Mouse (Mus musculus) gastrocnemius, adult 8-10 months (tissue): ENCODE measurements at regions not wholly inside any gene's neighbourhood (a gene's known extent, or its start where the extent isn't known, plus 50 kb on each side); places are given as distances from the start of the nearest gene placed in this dataset.

Experiments
- DNase-seq, 2 experiments: peaks; one replicate each; pipeline ENCODE4 v3.0.0; 2022; ENCODE audit warnings: low spot score in 2 of 2

- DNase-seq = no peak
These were observed 461.8 kb downstream of the Ccdc171 start for GRCm38 (mm10) chr4:83986951-83987822.

DNA sequence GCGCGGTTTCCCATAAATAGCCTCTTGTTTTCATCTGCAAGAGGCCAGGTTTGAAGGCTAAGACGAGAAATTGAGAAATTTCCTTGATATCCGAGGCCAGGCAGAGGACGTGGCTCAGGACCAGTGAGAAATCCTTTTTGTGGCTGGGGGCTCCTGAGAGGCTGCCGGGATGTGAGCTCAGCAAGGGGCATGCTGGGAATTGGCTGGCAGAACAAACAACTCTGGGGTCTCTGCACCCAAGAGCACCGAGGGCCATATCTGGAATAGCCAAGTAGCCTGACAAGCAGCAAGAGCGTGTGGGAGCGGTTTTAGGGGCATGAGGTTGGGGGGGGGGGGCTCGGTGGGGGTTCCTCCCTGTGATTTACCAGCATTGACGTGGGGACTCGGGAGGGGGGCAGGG is 462.5 kb downstream of the Ccdc171 start:
- DNase-seq = no peak

DNA sequence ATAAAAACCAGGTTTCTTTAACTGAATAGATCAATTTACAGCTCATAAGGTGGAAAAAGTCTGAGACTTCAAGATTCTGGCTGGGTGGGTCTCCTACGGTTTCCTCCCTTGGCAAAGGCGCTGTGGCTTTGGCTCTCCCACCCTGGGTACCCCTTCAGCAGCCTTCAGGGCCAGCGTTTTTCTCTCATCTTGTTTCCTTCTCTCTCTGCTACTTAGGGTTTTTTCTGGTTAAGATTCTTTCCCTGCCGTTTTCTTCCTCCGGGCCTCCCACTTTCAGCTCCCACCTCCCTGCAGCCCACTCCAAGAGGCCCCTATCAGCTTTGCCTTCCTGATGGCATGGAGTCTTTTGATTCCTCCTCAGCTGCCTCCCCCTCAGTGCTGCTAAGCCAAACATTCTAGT is 463.0 kb downstream of the Ccdc171 start:
- DNase-seq = no peak

GRCm38 (mm10) chr4:83990126-83990989 is 465.0 kb downstream of the Ccdc171 start:
- no peak for DNase-seq

DNA sequence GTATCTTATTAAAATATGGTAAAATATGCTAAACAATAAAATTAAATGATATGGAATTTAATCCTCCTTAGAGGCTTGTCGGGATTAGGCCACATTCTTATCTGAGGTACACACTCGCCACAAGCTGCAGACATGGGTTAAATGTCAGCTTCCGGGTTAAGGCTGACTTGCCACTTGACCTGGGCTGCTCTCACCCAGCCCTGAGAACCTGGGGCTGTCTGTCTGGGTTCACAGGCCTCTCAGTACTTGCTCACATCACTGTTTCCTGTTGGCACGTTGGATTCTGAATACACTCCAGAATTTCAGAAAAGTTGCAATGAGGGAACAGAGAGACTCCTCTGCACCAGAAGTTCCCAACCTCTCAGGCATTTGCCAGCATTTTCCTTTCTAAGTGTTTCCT is 465.9 kb downstream of the Ccdc171 start:
- no peak for DNase-seq

DNA sequence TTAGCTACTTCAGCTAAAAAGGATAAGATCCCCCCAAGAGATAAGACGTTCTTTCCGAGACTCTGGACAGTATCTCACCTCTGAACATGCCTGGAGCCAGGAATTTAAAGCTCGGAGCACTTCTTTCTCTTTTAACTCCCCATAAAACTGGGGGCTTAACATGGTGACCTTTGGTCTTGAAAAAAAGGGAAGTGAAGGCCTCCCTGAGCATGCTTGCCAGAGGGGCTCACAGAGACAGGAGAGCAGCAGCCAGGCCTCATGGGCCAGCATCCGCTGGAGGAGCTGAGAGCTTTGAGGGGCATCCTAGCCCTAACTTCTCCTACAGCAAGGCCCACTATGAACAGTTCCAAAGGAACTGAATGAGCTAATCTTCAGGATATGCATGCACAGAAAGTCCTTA is 471.7 kb downstream of the Ccdc171 start:
- no peak for DNase-seq

- DNase-seq = no peak
These were observed 476.3 kb downstream of the Ccdc171 start for GRCm38 (mm10) chr4:84001645-84002044.

DNA sequence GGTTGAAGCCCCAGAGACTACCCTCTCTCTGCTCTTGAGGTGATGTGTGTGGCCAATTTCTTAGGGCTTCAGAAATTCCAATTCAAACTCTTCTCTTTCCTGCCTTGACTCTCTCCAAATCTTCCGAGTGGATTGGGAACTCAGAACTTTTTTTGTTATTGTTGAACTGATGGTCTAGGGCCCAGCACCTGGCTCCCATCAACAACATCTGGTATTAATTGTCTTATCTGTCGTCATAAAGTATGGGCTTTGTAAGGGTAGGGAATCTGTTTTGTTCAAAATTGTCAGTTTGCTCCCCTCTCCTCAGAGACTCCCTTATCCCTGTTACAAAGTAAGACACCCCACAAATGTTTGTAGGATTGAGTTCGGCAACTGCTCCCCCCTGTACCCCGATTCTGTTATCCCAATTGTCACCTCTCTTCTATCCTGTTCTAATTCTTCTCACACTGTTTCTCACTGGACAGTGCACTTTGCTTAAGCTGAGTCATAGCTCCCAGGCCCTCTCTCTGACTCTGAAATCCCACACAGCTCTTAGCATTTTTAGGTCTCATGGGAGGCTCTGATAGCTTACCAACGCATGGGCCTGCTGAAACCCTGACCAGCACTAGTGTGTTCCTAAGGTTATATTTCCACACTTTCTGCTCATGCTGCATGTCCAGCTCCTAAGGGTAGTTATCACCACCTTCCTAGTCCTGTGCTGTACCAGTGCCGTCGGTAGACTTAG is 478.9 kb downstream of the Ccdc171 start:
- no peak for DNase-seq

GRCm38 (mm10) chr4:84004786-84005382 is 479.5 kb downstream of the Ccdc171 start:
- DNase-seq = no peak

GRCm38 (mm10) chr4:84011941-84012340 is 486.6 kb downstream of the Ccdc171 start:
- DNase-seq = no peak

GRCm38 (mm10) chr4:84015139-84015538 is 489.8 kb downstream of the Ccdc171 start:
- no peak for DNase-seq

DNA sequence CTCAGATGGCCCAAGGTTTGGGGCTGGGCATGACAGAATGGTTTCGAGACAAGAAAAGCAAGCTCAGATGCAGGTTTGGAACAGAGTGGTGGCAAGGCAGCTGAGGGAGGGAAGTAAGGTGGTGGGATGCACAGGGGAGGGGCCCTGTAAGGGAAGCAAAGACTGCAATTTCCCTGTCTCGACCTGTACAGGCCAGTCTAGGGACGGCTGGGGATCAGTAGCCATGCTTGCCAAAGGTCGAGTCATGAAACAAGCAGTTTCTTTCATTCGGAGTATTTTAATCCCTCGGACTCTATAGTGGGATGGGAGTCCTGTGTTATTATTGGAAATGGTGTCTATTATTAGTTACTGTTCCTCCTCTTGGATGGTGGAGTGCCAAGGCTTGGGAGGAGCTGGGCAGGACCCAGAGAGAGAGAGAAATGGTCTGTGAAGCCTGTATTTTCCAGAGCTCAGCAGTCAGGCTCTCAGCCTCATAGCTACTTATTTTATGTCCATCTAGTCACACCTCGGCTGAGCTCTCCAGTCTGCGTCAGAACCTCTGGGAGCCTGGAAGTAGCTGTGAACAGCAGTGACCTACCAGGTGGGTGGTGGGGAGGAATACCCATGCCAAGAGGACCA is 490.3 kb downstream of the Ccdc171 start:
- DNase-seq = peak; percentile 41 to 57

DNA sequence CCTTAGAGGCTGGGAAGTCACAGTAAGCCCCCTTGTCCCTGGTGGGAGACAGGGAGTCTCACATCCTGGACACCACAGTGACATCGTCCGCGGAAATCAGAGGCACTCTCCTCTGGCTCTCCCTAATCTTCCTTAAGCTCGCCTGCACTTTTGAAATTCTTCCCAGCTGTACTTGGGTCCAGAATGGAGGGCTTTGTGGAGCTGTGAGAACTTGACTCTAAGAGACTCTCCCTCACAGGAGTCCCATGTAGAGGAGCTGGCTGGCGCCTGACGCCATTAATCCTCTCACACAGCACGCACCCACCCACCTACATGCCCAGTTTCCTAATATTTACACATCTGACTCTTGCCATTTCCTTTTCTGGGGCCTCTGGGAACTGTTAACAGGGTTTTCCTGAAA is 492.8 kb downstream of the Ccdc171 start:
- no peak for DNase-seq

- peak in 1 of 2 experiments; percentile 26 for DNase-seq
These were observed 493.4 kb downstream of the Ccdc171 start for GRCm38 (mm10) chr4:84018774-84019173.

DNA sequence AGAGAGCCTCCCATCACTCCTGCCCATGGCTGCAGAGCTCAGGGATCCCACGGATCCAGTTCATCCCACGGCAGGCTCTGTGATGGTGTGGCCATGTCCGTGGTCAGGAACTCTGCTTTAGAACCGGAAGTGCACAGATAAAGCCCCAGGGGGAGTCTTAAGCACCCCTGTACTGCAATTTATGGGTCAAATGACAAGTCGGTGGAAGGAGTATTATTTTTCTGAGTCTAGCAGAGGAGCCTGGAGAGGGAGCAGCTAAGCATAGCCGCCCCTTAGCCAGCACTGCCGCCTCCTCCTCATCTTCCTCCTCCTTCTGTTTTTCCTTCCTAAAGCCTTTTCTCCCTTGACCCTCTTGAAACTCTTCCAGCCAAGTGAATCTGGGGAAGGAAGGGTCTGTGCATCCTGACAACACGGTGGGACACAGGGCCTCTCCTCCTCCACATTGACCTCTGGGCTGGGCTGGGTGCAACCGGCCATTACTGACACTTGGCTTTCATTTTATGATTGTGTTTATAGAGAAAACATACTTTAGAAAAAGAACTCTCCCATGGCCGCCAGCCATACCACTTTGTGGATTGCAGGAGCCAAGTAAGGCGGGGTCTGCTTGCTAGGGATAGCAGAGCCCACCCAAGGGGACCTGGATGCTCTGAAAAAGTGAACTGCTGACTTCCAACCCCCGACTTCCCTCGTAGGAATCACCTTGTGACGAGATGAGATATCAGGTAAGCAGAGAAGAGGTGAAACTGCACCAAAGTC is 494.3 kb downstream of the Ccdc171 start:
- no peak for DNase-seq

- DNase-seq = no peak
These were observed 495.3 kb downstream of the Ccdc171 start for GRCm38 (mm10) chr4:84020692-84021091.

DNA sequence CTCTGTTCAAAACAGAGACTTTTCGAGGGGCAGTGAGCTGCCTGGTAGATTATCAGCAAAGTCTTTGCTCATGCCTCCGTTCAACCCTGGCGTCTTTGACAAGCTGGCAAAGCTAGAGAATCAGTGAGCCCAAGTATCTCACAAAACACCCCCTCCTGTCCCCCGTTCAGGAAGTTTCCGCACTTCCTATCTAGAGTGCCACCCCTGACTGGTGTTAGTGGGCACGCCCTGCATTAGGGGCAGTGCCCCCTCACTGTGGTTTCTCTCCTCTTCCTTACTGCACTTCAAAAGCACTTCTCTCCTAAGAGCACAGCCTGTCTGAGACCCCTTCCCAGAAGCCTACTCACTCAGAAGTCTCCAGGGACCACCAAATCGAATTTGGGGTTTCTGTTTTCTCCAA is 497.0 kb downstream of the Ccdc171 start:
- DNase-seq = no peak

- no peak for DNase-seq
These were observed 500.8 kb downstream of the Ccdc171 start for GRCm38 (mm10) chr4:84026144-84026543.

DNA sequence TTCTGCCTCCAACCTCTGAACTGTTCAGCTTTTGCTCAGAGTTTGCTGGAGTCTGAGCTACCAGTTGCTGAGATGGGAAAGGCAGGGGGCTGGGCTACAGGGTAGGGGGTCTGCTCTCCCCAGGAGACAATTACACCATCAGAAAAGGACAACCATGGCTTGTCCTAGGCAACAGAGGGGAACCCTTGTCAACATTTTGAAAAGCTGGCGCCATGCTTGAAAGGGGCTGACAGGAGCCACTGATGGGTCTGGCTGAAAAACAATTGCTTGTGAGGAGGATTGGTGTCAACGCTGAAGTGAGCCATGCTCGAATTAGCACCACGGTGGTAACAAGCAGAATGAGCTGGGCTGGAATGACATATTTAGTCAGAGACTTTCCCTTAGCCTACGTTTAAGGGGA is 502.8 kb downstream of the Ccdc171 start:
- no peak for DNase-seq

DNA sequence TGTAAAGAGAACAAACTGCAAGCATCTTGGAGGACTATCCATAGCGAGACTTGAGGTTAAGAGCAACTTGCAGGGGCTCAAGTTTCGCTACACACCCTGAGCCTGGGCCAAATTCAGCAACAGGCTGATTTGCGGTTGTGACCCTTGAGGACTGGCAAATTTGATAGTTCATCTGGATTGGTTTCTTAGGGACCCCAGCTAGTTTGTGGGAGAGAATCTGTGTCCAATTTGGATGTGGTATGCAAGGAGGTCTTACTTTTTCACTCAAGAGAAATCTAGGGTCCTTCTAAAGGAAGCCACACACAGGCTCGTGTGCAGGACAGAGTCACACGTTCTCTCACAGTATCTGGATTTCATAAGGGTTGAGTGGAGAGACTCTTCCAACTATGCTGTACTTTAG is 505.6 kb downstream of the Ccdc171 start:
- no peak for DNase-seq
